Mouse (Mus musculus) intestine, embryonic 15.5 days (tissue): ENCODE results near the gene 4931409K22Rik. TPM values are rescaled to one million over a fixed set of nuclear protein-coding genes. Genes with fewer than 3 reads are reported as not detected.

ENCODE experiments used
- ATAC-seq: fragments of 200-750 bp; cut with Nextera tagmentation; 2 replicates; pipeline ENCODE4 v1.8.0; 2017; ENCODE audit warnings: moderate TSS enrichment, moderate library complexity
- H3K27ac ChIP-seq: fragments of 300-500 bp; sonication (generic); 2 replicates; pipeline ENCODE4 v1.5.1; 2015; ENCODE audit warnings: mild to moderate bottlenecking, inconsistent platforms
- H3K27me3 ChIP-seq: fragments of 300-500 bp; sonication (generic); replicated peaks from 2 replicates; pipeline ENCODE4 v1.6.1; 2015; ENCODE audit warnings: inconsistent platforms
- H3K36me3 ChIP-seq: fragments of 300-500 bp; sonication (generic); 2 replicates; pipeline ENCODE4 v1.6.1; 2015; ENCODE audit warnings: inconsistent platforms
- H3K4me1 ChIP-seq: fragments of 300-500 bp; sonication (generic); replicated peaks from 2 replicates; pipeline ENCODE4 v1.6.1; 2015; ENCODE audit warnings: inconsistent platforms
- H3K4me2 ChIP-seq: fragments of 300-500 bp; sonication (generic); replicated peaks from 2 replicates; pipeline ENCODE4 v1.6.1; 2015; ENCODE audit warnings: mild to moderate bottlenecking, inconsistent platforms
- H3K4me3 ChIP-seq: fragments of 300-500 bp; sonication (generic); replicated peaks from 2 replicates; pipeline ENCODE4 v1.5.1; 2015; ENCODE audit warnings: inconsistent platforms
- H3K9ac ChIP-seq: fragments of 300-500 bp; sonication (generic); 2 replicates; pipeline ENCODE4 v1.6.1; 2015; ENCODE audit warnings: inconsistent platforms
- H3K9me3 ChIP-seq: fragments of 300-500 bp; sonication (generic); 2 replicates; pipeline ENCODE4 v1.6.1; 2016; ENCODE audit warnings: inconsistent platforms
- WGBS: fragments of 180-500 bp; shearing (Covaris S2); methylation state at CpG from one replicate; pipeline ENCODE4 v1.1.7; 2015; 5-methylcytosine and 5-hydroxymethylcytosine counted together
- polyA plus RNA-seq: library from polyadenylated mRNA; unstranded; fragments of >200 nt; fragmentation: Nextera tagmentation; extraction: Ambion mirVana; gene quantifications from 2 replicates; pipeline ENCODE4 v1.2.1, GENCODE M21; 2015

The 4931409K22Rik gene
- polyA plus RNA-seq, 1 experiment from 2014 or later = 0.05 TPM

DNA sequence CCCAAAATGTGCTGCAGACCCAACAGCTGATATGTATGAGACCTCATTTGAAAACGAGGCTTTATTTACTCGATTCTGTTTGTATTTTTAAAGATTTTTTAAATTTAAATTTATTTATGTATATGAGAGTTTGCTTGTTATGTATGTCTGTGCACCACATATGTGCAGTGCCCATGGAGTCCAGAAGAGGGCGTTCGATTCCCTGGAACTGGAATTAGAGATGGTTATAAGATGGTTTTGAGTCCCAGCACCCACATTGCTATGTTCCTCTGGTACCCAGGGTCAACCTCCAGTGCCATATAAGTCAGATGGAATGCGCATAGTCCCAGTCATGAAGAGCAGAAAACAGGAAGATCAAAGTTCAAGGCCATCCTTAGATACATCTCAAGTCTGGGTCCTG, 22.3 kb downstream of the 4931409K22Rik start:
- no peak overlapping the region for H3K27ac ChIP-seq
- H3K36me3 ChIP-seq = no peaks in the 10 kb centered on the region
- H3K9ac ChIP-seq = no peak overlapping the region
- H3K27me3 ChIP-seq = peaks cover 25% of the 10 kb centered on the region
- no peaks in the 10 kb centered on the region for H3K4me1 ChIP-seq
- no peak for ATAC-seq
- 51% methylated on average over 5 of the region's 5 CpGs for WGBS
- H3K9me3 ChIP-seq = no peaks in the 10 kb centered on the region
- no peak overlapping the region for H3K4me2 ChIP-seq
- no peak overlapping the region for H3K4me3 ChIP-seq

- no peak overlapping the region for H3K27ac ChIP-seq
- H3K4me3 ChIP-seq = no peak overlapping the region
- 54% methylated on average over 11 of the region's 11 CpGs for WGBS
- H3K4me1 ChIP-seq = no peaks in the 10 kb centered on the region
- ATAC-seq = no peak
- H3K27me3 ChIP-seq = peaks cover 34% of the 10 kb centered on the region
- H3K4me2 ChIP-seq = no peak overlapping the region
- no peaks in the 10 kb centered on the region for H3K36me3 ChIP-seq
- no peak overlapping the region for H3K9ac ChIP-seq
- H3K9me3 ChIP-seq = no peaks in the 10 kb centered on the region
These were observed 23.2 kb downstream of the 4931409K22Rik start for GRCm38 (mm10) chr5:24533391-24533790.

- Histone ChIP-seq H3K9me3 (no peaks in the 10 kb centered on the region), H3K4me2 (no peak overlapping the region), H3K27ac (no peak overlapping the region), H3K4me3 (no peak overlapping the region), H3K27me3 (peaks cover 63% of the 10 kb centered on the region), H3K9ac (no peak overlapping the region), H3K36me3 (no peaks in the 10 kb centered on the region), H3K4me1 (peaks cover 14% of the 10 kb centered on the region)
- peak; percentile 78 for ATAC-seq
- 17% methylated on average over 24 of the region's 24 CpGs for WGBS
These were observed 26.4 kb downstream of the 4931409K22Rik start for GRCm38 (mm10) chr5:24530042-24530689.

DNA sequence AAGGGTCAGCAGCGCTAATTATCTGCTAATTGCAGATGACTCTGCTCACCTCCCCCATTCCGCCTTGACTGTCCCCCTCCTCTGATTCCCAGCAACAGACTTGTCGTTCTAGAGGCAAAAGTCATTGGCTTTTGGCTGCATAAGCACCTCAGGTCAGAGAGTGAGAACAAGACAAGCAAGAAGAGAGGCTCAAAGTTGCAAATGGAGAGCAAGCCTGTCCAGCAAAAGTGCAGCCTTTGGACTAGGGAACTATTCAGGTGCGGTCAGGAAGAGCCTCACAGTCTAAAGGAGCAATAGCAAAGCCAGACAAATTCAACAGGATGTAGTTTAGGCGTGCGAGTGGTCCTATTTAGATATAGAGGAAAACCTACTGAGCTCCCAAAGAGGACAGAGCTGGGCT, 28.8 kb downstream of the 4931409K22Rik start:
- no peak overlapping the region for H3K27ac ChIP-seq
- no peak overlapping the region for H3K9ac ChIP-seq
- WGBS = 19% methylated on average over 6 of the region's 6 CpGs
- H3K4me1 ChIP-seq = peaks cover 14% of the 10 kb centered on the region
- ATAC-seq = no peak
- H3K27me3 ChIP-seq = peaks cover 82% of the 10 kb centered on the region
- no peaks in the 10 kb centered on the region for H3K9me3 ChIP-seq
- no peak overlapping the region for H3K4me3 ChIP-seq
- no peak overlapping the region for H3K4me2 ChIP-seq
- H3K36me3 ChIP-seq = no peaks in the 10 kb centered on the region

- Histone ChIP-seq H3K4me1 (peaks cover 14% of the 10 kb centered on the region), H3K9me3 (no peaks in the 10 kb centered on the region), H3K9ac (peak within 1 kb of the TSS; percentile 5; the same call in 1 of the 2 replicates), H3K27me3 (peaks cover 89% of the 10 kb centered on the region), H3K4me3 (peak within 1 kb of the TSS; percentile 38), H3K36me3 (no peaks in the 10 kb centered on the region), H3K27ac (no peak within 1 kb of the TSS), H3K4me2 (peak within 1 kb of the TSS; percentile 88)
- ATAC-seq = peak; percentile 60; the same call in 1 of the 2 replicates
- under 1% methylated on average over 47 of the region's 49 CpGs for WGBS
These were observed 29.7 kb downstream of the 4931409K22Rik start, which contains the start of gene Gbx1 for GRCm38 (mm10) chr5:24526889-24527230. Gene Gbx1, minus strand, starts transcription at chr5:24527202.

- Histone ChIP-seq H3K36me3 (no peaks in the 10 kb centered on the region), H3K9ac (peak overlapping the region; percentile 5; the same call in 1 of the 2 replicates), H3K27ac (no peak overlapping the region), H3K27me3 (peaks cover 92% of the 10 kb centered on the region), H3K4me3 (peak overlapping the region; percentile 38), H3K4me2 (peak overlapping the region; percentile 88), H3K9me3 (no peaks in the 10 kb centered on the region), H3K4me1 (peaks cover 14% of the 10 kb centered on the region)
- 0 out of 2 replicates have a peak, but pooled peaks have one; percentile 37 for ATAC-seq
- under 1% methylated on average over 64 of the region's 109 CpGs for WGBS
These were observed 30.3 kb downstream of the 4931409K22Rik start for GRCm38 (mm10) chr5:24526190-24526888.

DNA sequence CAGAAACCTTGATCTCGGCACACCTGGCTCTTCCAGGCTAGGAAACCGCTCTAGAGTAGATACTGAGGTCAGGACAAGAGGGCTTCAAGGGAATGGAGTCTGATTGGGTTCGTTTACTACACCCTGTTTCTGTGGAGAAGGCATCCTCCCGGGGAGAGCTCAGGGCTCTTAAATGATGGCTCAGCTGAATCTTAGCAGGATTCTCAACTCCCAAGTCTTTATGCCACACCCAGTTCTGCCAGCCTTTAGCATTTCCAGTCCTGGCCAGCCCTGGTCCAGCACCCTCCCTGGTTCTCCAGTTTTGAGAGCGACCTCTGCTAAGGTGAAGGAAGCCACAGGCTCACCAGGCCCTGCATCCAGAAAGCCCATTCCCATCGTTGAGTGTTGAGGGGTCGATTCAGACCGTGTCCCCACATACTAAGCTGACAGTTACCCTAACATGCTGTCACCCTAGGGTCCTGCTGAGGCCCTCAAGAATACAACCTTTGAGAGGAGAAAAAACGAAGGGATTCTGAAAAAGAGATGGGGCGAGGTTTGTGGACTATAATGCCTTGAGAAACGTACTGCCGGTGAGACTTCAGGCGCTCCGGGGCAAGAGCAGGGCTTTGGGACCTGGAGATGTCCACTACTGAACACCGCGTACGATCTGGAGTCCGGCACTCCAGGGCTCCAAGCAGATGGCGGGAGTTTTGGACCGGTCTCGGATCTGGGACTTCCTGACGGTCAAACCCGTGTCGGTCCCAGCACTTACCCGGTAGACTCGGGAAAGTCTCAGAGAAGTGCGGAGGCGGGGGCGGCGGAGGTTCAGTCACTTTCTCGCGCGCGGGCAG, 31.0 kb downstream of the 4931409K22Rik start:
- ATAC-seq = no peak
- Histone ChIP-seq H3K9ac (no peak overlapping the region), H3K4me1 (peaks cover 14% of the 10 kb centered on the region), H3K4me3 (peak overlapping the region; percentile 38), H3K27me3 (peaks cover 88% of the 10 kb centered on the region), H3K4me2 (peak overlapping the region; percentile 88), H3K27ac (no peak overlapping the region), H3K9me3 (no peaks in the 10 kb centered on the region), H3K36me3 (no peaks in the 10 kb centered on the region)
- WGBS = 4% methylated on average over 34 of the region's 34 CpGs

DNA sequence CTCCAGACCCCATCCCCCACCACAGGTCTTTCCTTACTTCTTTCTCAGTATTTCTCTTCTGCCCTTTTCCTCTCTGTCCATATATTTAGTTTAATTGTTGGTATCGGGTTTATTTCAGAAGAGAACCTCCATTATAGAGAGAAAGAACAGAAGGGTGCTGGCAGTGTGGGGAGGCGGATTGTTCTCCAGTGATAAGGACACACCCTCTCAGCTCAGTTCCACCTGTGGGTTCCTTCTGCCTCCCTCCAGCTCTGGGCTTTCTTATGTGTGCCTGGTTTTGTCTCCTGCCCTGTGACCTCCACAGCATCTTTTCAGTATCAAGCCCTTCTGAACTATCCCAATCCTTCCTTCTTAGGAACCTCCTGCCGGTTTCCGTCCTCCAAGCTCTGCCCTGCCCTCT, 32.1 kb downstream of the 4931409K22Rik start:
- no peak for ATAC-seq
- Histone ChIP-seq H3K9me3 (no peaks in the 10 kb centered on the region), H3K9ac (no peak overlapping the region), H3K27ac (no peak overlapping the region), H3K4me3 (no peak overlapping the region), H3K4me2 (no peak overlapping the region), H3K4me1 (peaks cover 14% of the 10 kb centered on the region), H3K27me3 (peaks cover 80% of the 10 kb centered on the region), H3K36me3 (no peaks in the 10 kb centered on the region)
- WGBS = 13% methylated on average over 4 of the region's 4 CpGs

DNA sequence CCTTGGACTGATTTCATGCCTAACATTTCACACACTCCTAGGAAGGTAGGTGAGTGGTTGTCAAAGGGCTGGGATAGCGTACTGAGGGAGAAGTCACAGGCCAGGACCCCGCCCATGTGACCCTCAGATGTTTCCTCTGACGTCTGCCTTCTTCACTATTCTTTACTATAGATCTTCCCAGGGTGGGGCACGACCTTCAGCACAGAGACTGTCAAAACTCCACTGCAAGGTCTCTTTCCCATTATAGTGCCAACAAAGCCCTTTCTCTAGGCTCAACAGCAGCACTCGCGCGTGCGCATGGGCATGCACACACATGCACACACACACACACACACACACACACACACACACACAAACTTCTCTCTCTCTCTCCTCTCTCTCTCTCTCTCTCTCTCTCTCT, 32.8 kb downstream of the 4931409K22Rik start:
- Histone ChIP-seq H3K4me2 (no peak overlapping the region), H3K27ac (no peak overlapping the region), H3K4me1 (peaks cover 14% of the 10 kb centered on the region), H3K9ac (no peak overlapping the region), H3K4me3 (no peak overlapping the region), H3K36me3 (no peaks in the 10 kb centered on the region), H3K27me3 (peaks cover 76% of the 10 kb centered on the region), H3K9me3 (no peaks in the 10 kb centered on the region)
- 42% methylated on average over 8 of the region's 8 CpGs for WGBS
- ATAC-seq = no peak

- Histone ChIP-seq H3K36me3 (no peaks in the 10 kb centered on the region), H3K9me3 (no peaks in the 10 kb centered on the region), H3K9ac (no peak overlapping the region), H3K4me3 (no peak overlapping the region), H3K27me3 (peaks cover 63% of the 10 kb centered on the region), H3K4me1 (peaks cover 5% of the 10 kb centered on the region), H3K27ac (no peak overlapping the region), H3K4me2 (no peak overlapping the region)
- no peak for ATAC-seq
- 52% methylated on average over 8 of the region's 8 CpGs for WGBS
These were observed 35.2 kb downstream of the 4931409K22Rik start for GRCm38 (mm10) chr5:24521366-24521765.

- H3K27ac ChIP-seq = no peak overlapping the region
- peak; percentile 78 for ATAC-seq
- WGBS = 35% methylated on average over 8 of the region's 8 CpGs
- H3K4me3 ChIP-seq = no peak overlapping the region
- no peak overlapping the region for H3K9ac ChIP-seq
- 0 out of 2 replicates have a peak overlapping the region, but pooled peaks have one; percentile 2 for H3K4me2 ChIP-seq
- peaks cover 5% of the 10 kb centered on the region; the same call in 1 of the 2 replicates for H3K4me1 ChIP-seq
- H3K27me3 ChIP-seq = no peaks in the 10 kb centered on the region
- H3K36me3 ChIP-seq = no peaks in the 10 kb centered on the region
- H3K9me3 ChIP-seq = no peaks in the 10 kb centered on the region
These were observed 44.3 kb downstream of the 4931409K22Rik start for GRCm38 (mm10) chr5:24512271-24512670.

- no peak overlapping the region for H3K27ac ChIP-seq
- H3K4me3 ChIP-seq = no peak overlapping the region
- no peaks in the 10 kb centered on the region for H3K9me3 ChIP-seq
These were observed 46.0 kb downstream of the 4931409K22Rik start for GRCm38 (mm10) chr5:24510635-24511034.

More at GRCm38 (mm10) chr5:24510635-24511034, 46.0 kb downstream of the 4931409K22Rik start:
- Histone ChIP-seq H3K4me1 (peaks cover 5% of the 10 kb centered on the region; the same call in 1 of the 2 replicates), H3K27me3 (peaks cover 3% of the 10 kb centered on the region), H3K36me3 (no peaks in the 10 kb centered on the region), H3K9ac (no peak overlapping the region), H3K4me2 (no peak overlapping the region)
- WGBS = 56% methylated on average over 11 of the region's 11 CpGs
- peak; percentile 28; the same call in 1 of the 2 replicates for ATAC-seq
